Mouse (Mus musculus) intestine, embryonic 16.5 days (tissue): ENCODE data around the gene Rnf169. TPM values are rescaled to one million over a fixed set of nuclear protein-coding genes. Genes with fewer than 3 reads are reported as not detected.
"Not testable (repeated sequence)": the region's sequence is repeated elsewhere in the genome, so short reads cannot be mapped to it uniquely, and the experiment has no call there.

Experiments used
- ATAC-seq: fragments of 200-750 bp; cut with Nextera tagmentation; 2 replicates; pipeline ENCODE4 v1.8.0; 2017; ENCODE audit warnings: moderate TSS enrichment, moderate library complexity
- H3K27ac ChIP-seq: fragments of 300-500 bp; sonication (generic); 2 replicates; pipeline ENCODE4 v1.5.1; 2014; ENCODE audit warnings: mild to moderate bottlenecking, low read length
- H3K27me3 ChIP-seq: fragments of 300-500 bp; sonication (generic); replicated peaks from 2 replicates; pipeline ENCODE4 v1.6.1; 2014; ENCODE audit warnings: low read length, control low read depth, mixed read lengths; ENCODE audit not compliant: control insufficient read depth, insufficient read depth
- H3K36me3 ChIP-seq: fragments of 300-500 bp; sonication (generic); 2 replicates; pipeline ENCODE4 v1.6.1; 2014; ENCODE audit warnings: low read length, control low read depth; ENCODE audit not compliant: control insufficient read depth, insufficient read depth
- H3K4me1 ChIP-seq: fragments of 300-500 bp; sonication (generic); 2 replicates; pipeline ENCODE4 v1.6.1; 2014; ENCODE audit warnings: low read length, control low read depth, mixed read lengths; ENCODE audit not compliant: control insufficient read depth, insufficient read depth
- H3K4me2 ChIP-seq: fragments of 300-500 bp; sonication (generic); 2 replicates; pipeline ENCODE4 v1.6.1; 2014; ENCODE audit warnings: low read depth, low read length, control low read depth
- H3K4me3 ChIP-seq: fragments of 300-500 bp; sonication (generic); 2 replicates; pipeline ENCODE4 v1.5.1; 2014; ENCODE audit warnings: mild to moderate bottlenecking, low read length
- H3K9ac ChIP-seq: fragments of 300-500 bp; sonication (generic); 2 replicates; pipeline ENCODE4 v1.6.1; 2014; ENCODE audit warnings: low read depth, low read length
- H3K9me3 ChIP-seq: fragments of 300-500 bp; sonication (generic); 2 replicates; pipeline ENCODE4 v1.6.1; 2016; ENCODE audit warnings: low read length, control low read depth; ENCODE audit not compliant: control insufficient read depth
- WGBS: fragments of 180-500 bp; shearing (Covaris S2); extraction: QIAGEN DNeasy Blood & Tissue Kit; methylation state at CpG from one replicate; pipeline ENCODE4 v1.1.7; 2014; 5-methylcytosine and 5-hydroxymethylcytosine counted together
- polyA plus RNA-seq: library from polyadenylated mRNA; unstranded; fragments of >200 nt; fragmentation: Nextera tagmentation; extraction: Ambion mirVana; gene quantifications from 2 replicates; pipeline ENCODE4 v1.2.1, GENCODE M21; 2015

Gene Rnf169
- polyA plus RNA-seq, 1 experiment from 2014 or later: 3.1 TPM

DNA sequence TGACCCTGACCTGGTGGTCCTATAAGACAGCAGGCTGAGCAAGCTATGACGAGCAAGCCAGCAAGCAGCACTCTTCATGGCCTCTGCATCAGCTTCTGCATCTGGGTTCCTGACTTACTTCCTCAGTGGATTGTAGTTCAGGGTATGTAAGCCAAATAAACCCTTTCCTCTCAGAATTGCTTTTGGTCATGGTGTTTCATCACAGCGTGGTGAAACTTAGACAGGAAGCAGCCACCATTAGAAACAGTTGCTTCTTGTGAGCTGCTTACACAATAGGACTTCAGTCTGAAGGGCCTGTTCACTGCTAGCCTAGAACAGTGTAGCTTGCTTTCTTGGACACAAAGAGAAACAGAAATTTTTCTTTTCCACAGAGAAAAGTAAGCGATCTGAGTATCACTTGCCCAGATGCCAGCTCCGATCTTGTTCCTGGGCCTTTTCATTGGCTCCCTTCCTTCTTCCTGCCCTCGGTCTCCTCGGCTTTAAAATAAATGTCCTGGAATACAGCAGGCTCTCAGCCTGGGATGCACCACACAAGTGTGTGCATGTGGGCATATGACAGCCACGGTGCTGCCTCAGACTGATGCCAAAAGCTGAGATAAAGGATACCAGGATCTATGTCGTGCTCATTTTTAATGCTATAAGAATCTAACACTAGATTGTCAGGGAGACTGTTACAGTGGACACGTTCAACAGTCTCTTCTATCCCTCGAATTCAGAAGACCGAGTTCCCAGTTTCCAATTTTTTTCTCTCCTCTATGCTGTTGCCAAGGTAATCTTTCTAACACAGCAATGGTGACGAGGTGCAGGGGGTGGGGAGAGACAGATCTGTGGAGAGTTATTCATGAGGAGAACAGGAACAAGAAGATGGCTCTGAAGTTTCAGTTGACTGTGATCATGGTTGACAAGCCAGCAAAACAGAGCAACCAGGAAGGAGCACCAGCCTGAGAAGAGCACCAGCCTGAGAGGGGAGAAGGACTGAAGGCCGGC lies 2.3 kb upstream of the Rnf169 start:
- H3K36me3 ChIP-seq: no peaks in the 10 kb centered on the region
- no peak for ATAC-seq
- H3K27me3 ChIP-seq: no peaks in the 10 kb centered on the region
- H3K27ac ChIP-seq: no peak overlapping the region
- H3K9ac ChIP-seq: no peak overlapping the region
- no peaks in the 10 kb centered on the region for H3K9me3 ChIP-seq
- H3K4me3 ChIP-seq: no peak overlapping the region
- H3K4me2 ChIP-seq: no peak overlapping the region
- WGBS: 86% methylated on average over 13 of the region's 13 CpGs
- H3K4me1 ChIP-seq: peaks cover 5% of the 10 kb centered on the region; the same call in 1 of the 2 replicates

DNA sequence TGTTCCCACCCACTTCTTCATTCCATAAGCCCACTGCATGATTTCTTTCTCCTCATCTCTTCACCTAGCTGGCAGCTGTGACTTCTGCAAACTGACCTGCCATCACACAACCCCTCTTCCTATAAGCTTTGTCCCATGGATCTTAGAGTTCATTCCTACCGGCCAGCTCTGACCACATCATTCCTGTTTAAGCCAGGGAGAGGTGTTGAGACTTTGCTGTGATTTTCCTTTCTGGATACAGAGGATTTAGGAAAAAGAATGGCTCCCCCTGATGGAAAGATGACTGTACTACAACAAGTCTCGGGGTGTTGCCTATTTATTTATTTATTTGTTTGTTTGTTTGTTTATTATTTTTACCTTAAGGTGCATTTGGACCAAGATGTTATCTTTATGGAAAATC lies 1.1 kb upstream of the Rnf169 start:
- Histone ChIP-seq H3K27me3 (no peaks in the 10 kb centered on the region), H3K4me3 (no peak overlapping the region), H3K4me2 (no peak overlapping the region), H3K27ac (no peak overlapping the region), H3K9me3 (no peaks in the 10 kb centered on the region), H3K9ac (no peak overlapping the region), H3K36me3 (no peaks in the 10 kb centered on the region), H3K4me1 (peaks cover 5% of the 10 kb centered on the region; the same call in 1 of the 2 replicates)
- 20% methylated on average over 2 of the region's 2 CpGs for WGBS
- no peak for ATAC-seq

DNA sequence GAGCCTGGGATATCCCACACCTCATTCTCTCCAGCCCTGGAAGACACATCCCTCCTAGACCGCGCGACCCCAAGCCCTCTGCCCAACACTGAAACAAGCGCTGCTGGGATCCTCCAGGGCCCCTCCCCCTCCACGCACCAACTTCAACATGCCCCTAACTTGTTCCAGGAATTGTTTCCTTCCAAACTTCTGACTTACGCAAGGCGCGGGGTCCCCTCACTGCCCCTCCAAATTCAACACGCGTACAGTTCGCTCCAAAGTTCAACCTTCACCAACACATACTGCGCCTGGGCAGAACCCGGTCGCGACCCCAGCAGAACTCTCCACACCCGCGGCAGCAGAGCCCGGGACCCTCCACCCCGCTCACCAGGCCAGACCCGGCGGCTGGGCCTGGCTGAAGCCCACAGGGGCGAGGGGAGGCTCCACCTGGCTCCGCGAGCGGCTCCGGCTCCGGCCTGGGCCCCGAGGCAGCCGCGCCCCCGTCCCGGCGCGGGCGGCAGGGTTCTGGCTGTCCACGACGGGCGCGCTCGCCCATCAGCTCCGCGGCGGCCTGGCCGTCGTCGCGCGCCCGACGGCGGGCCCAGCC lies 609 bp downstream of the Rnf169 start:
- Histone ChIP-seq H3K9me3 (no peaks in the 10 kb centered on the region), H3K4me1 (peaks cover 11% of the 10 kb centered on the region), H3K36me3 (no peaks in the 10 kb centered on the region), H3K9ac (peak overlapping the region; percentile 99), H3K4me2 (peak overlapping the region; percentile 85), H3K4me3 (peak overlapping the region; percentile 100), H3K27ac (peak overlapping the region; percentile 91), H3K27me3 (no peaks in the 10 kb centered on the region)
- under 1% methylated on average over 49 of the region's 51 CpGs for WGBS
- ATAC-seq: peak; percentile 83

DNA sequence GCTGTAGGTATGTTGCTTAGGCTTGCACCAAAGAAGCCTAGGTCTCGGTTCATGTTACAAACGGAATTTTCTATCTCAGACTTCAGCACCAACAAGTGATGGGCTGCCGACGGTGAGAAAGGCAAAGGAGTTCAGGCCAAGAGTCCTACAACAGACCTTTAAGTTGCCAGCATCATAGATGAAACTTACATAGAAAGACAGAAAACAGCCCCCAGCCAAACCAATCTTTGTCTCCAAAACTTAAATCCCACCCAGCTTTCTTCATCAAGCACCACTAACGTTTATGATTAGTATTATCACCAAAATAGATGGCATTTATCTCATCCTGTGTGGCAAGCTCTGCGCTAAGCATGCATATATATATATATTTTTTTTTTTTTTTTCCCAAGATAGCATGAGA lies 1.2 kb downstream of the Rnf169 start:
- Histone ChIP-seq H3K4me3 (peak overlapping the region; percentile 100), H3K9me3 (no peaks in the 10 kb centered on the region), H3K4me2 (peak overlapping the region; percentile 85), H3K27me3 (no peaks in the 10 kb centered on the region), H3K36me3 (no peaks in the 10 kb centered on the region), H3K27ac (no peak overlapping the region), H3K9ac (peak overlapping the region; percentile 99), H3K4me1 (peaks cover 17% of the 10 kb centered on the region)
- no peak for ATAC-seq
- 6% methylated on average over 6 of the region's 6 CpGs for WGBS

DNA sequence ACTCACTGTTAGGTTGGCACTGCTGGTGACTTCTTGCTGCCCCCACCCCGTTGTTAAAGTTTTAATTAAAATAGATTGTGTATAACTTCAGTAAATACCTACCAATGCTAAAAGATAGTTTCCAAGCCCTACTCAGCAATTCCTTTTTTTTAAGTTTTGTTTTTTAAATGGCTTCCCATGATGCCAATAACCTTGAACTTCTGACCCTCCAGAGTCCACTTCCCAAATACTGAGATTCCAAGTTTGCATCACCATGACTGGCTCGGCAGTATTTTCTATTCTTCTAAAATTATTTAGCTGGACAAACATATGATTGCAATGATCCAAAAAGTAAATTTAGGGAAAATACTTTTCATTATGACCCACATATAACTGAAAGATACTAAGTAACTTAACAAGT lies 2.2 kb downstream of the Rnf169 start:
- 83% methylated on average over 2 of the region's 2 CpGs for WGBS
- no peak for ATAC-seq
- Histone ChIP-seq H3K4me3 (no peak overlapping the region), H3K9me3 (no peaks in the 10 kb centered on the region), H3K9ac (no peak overlapping the region), H3K4me1 (peaks cover 22% of the 10 kb centered on the region), H3K27me3 (no peaks in the 10 kb centered on the region), H3K36me3 (no peaks in the 10 kb centered on the region), H3K4me2 (no peak overlapping the region), H3K27ac (no peak overlapping the region)

DNA sequence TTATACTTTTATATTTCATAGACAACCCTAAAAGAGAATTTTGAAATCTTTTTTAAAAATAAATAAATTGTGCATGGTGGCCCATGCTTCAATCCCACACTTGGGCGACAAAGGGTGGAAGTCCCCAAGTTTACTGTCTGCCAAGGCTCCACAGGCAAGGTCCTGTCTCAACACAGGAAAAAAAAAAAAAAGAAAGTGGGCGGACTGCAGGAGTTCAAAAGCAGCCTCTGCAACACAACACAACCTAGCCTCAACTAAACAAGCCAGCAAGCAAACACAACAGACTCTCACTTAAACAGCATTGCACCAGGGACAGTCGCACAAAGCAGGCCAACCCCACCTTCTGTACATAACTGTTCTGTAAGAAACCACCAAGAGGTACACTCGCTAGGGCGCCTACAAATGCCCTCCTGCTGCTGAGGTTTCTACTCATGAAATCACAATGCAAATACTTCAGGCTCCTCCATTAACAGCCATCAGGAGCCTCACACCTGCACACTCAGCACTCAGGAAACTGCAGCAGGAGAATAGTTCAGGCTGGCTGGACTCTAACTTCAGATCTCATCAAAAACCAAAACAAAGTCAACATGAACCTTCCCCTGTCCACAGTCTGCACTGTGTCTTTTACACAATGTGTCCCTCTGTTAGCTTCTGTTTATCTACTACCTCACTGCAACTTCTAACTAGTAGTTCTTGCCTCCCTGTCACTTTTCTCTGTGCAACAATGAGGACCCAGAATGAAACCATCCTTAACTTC lies 4.3 kb downstream of the Rnf169 start:
- no peak overlapping the region for H3K4me3 ChIP-seq
- no peak for ATAC-seq
- no peak overlapping the region for H3K4me2 ChIP-seq
- no peak overlapping the region for H3K9ac ChIP-seq
- H3K9me3 ChIP-seq: no peaks in the 10 kb centered on the region
- WGBS: 86% methylated on average over 5 of the region's 5 CpGs
- H3K27me3 ChIP-seq: no peaks in the 10 kb centered on the region
- H3K4me1 ChIP-seq: peaks cover 28% of the 10 kb centered on the region
- H3K27ac ChIP-seq: no peak overlapping the region
- no peaks in the 10 kb centered on the region for H3K36me3 ChIP-seq

DNA sequence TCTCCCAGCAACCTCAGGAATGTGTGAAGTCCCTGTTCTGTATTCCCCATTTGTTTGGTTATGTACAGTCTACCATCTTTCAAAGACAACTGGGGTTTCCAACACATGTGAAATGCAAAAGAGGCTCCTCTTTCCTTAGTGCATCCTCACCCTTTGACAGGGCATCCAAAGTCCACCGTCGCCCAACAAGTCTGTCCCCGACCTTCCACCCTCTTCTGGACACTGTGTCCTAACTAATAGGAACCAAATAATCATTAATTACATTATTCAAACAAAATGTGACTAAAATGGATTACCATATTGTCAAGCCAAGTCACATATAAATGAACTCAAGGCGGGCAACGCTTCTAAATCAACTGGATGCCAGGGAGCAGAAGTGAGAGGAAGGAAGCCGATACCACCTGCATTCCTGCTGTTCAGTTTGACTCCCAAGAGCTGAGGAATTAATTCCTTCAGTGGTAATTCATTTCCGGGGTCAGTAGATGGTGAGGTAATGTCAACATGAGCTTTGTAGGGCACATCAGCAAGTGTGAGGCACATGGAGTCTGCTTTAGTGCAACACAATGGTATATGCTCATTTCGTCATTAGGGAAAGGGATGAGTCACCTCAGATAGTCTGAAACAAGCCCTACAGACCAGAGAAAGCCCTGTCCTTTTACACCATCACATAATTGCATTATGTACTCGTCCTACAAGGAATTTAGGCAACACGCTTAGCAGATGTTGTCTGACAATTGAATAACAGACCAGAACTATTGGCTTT lies 5.9 kb downstream of the Rnf169 start:
- no peaks in the 10 kb centered on the region for H3K27me3 ChIP-seq
- H3K9ac ChIP-seq: no peak overlapping the region
- peaks cover 28% of the 10 kb centered on the region for H3K4me1 ChIP-seq
- no peak overlapping the region for H3K27ac ChIP-seq
- H3K4me2 ChIP-seq: no peak overlapping the region
- ATAC-seq: no peak
- no peak overlapping the region for H3K4me3 ChIP-seq
- H3K9me3 ChIP-seq: no peaks in the 10 kb centered on the region
- no peaks in the 10 kb centered on the region for H3K36me3 ChIP-seq
- 67% methylated on average over 10 of the region's 10 CpGs for WGBS

DNA sequence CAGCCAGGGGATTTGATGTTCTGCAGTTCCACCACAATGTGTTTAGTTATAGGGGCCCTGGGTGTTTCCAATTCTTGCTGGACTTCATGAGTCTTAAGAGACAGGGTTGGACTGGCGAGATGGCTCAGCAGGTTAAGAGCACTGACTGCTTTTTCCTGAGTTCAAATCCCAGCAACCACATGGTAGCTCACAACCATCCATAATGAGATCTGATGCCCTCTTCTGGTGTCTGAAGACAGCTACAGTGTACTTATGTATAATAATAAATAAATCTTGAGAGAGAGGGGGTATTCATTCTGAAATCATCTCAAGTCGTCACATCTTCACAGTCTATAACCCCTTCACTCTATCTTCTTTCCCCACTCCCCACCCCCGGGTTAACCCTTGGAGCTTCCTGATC lies 7.3 kb downstream of the Rnf169 start:
- H3K4me3 ChIP-seq, H3K27ac ChIP-seq, H3K27me3 ChIP-seq, ATAC-seq, H3K9ac ChIP-seq, H3K36me3 ChIP-seq, H3K9me3 ChIP-seq, H3K4me2 ChIP-seq: not testable (repeated sequence)
- H3K4me1 ChIP-seq: peaks cover 24% of the 10 kb centered on the region
- 87% methylated on average over 3 of the region's 3 CpGs for WGBS
